Mouse (Mus musculus): ENCODE data around the gene Cnmd. TPM values are rescaled to one million over a fixed set of nuclear protein-coding genes. Genes with fewer than 3 reads are reported as not detected.

Gene Cnmd
- total RNA-seq (2021) = 1 to 10 TPM; 1.3 to 1.5 TPM

DNA sequence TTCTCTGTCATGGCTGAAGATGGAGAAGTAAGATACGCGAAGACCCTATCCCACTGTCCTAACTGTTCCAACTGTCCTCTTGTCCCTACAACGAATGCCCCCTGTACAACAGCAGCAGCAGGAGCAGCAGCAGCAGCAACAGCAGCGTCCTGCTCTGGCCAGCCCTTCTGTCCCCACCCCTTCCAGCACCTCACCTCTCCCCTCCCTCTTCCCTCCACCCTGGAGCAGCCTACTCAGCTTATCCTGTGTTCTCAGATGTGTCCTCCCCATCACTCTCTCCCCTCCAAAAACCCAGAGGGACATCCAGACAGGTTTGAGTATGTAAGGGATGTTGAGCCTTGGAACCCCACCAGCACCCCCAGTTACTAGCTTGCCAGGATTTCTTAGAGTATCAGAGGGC lies at the start of gene Cnmd:
Cnmd (minus strand) TSS at position 170 of the 400 bp plus-strand sequence.
- no peak for DNase-seq

DNA sequence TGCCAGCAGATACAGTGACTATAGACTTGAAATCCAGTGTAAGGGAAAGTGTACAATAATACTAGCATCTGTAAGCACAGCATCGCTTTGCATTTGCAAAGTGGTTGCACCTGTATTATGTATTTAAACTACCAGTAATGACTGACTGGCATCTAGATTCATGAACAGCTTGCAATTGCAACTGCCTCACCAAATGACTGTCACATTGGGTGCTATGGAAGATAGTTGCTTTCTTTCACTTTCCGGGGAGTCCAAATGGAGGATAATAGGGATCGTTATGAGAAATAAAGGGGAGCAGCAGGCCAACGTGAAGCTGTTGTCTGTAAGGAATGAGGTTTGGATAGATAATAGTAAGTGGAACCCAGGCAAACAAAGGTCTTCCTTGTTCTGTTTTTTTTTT lies 49.3 kb upstream of the Cnmd start:
- peak in 1 of 2 experiments; percentile 11 for DNase-seq

DNA sequence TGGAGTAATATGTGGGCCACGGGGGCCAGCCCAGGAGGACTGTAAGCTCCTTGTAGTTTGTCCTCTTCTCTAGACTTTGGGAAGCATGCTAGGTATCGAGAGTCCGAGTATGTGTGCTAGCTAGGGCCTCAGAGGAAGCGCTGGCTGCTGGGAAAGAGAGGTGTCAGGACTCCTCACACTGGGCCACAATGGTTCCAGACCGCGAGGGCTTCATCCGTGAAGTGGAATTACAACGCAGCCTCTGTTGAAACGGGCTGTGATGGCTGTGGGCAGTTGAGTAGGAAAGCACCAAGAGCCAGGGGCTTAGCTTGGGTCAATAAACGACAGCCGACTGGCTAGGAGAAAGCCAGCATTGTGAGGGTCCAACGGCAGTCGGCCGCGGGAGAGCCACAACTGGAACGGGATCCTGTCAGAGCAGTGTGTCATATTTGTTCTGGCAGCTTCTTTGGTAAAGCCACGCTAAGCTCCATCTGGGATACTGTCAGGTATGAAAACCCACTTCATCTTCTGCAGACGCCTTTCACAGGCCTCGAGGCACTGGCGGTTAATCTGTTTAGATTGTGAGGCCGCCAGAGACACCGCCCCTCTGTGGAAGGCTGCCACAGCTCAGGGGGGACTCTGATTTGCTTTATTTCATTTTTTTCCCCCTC lies 41.7 kb upstream of the Cnmd start:
- DNase-seq = no peak

DNA sequence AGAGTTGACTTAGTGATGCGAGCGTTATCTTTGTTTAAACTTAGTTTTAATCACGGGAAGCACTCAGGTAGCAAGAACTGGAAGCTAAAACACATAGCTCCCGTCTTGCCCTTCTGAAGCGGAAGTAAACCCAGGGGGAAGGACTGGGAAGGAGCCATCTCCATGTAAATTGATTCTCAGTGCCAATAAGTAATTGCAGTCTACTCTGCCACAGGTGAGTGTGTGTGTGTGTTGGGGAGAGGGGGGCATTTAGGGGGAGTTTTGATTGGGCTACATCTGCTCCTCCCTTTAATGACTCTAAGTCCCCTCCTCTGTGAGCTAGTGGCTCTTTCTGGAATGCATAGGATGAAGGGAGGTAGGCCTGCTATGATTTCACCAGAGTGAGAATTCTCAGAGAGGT lies 39.6 kb upstream of the Cnmd start:
- no peak for DNase-seq

DNA sequence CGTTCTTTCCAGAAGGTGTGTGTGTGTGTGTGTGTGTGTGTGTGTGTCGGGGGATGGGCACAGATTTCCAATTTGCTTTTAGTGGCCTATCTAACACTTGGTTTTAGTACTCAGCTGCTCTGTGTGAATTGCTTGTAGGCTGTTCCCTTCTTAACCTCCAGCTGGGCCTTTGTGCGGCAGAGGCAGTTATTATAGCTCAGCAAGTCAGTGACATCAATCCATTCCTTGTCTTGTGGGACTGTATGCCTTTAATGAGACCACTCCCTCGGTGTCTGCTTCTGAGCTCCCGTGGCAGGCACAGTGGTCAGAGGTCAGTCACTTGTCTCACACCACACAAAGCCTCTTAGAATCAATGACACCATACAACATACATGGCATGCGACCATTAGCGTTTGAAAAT lies 39.1 kb upstream of the Cnmd start:
- DNase-seq = no peak

DNA sequence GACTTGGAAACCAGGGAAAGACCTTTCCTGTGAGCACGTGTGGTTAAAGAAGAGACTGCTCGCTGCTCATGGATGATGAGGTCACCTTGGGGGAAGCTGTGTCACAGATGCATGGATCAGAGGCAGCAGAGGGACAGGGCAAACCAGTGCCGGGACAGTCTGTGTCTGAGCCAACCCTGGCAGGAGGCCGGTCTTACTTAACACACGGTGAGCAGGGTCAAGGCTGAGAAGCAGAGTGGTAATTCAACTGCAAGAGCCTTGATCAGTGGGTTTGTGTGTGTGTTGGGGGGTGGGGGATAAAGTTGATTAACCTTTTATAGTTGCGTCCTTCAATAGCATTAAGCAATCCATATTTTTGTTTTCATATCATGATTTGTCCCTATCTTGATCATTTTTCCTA lies 37.4 kb upstream of the Cnmd start:
- no peak for DNase-seq

DNA sequence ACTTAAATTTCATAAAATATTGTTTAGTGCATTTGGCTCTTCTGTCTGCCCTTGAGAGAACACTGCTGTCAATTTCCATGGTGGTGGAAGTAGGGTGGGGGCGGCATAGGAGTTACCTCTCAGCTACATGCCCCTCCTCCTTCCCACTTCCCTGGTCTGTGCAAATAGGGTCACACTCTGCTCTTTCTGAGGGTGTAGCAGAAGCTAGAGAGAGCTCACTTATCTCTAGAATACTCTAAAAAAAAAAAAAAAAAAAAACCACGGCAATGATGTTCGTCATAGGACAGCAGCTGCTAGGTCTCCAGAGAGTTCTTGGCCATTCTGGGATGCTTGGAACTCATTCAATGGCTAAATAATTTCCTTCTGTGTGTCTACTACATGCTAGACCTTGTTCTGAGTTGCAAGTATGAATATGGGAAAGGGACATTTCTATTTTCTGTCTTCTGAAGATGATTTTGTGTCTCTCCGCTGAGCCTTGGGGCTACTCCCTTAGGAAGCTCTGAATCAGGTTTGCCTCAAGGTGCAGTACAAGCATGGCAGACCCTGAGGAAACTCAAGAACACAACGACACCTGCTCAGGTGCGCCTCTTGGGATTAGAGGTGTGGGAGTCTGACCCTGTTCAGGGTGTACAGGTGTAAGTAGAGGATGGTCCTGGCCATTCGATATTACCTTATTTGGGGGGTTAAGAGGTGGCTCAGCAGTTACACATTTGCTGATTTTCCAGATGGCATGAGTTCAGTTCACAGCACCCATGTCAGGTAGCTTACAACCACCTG lies 28.3 kb upstream of the Cnmd start:
- no peak for DNase-seq

DNA sequence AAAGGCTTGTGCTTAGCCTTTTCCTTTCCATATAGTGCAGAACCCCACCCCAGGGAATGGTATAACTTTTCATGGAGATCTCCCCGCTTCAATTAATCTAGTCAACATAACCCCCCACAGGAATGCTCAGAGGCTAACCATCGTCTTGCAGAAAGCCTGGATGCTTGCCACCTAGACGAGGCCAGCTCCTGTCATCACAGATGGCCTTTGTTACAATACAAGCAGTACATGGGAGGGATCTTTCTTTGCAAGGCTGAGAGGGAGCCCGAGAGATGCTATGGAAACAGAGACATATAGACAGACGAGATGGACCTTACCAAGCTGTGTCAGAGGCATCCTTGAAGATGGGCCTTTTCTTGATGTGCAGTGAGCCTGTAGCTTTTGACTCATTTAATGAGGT lies 18.7 kb upstream of the Cnmd start:
- no peak for DNase-seq

DNA sequence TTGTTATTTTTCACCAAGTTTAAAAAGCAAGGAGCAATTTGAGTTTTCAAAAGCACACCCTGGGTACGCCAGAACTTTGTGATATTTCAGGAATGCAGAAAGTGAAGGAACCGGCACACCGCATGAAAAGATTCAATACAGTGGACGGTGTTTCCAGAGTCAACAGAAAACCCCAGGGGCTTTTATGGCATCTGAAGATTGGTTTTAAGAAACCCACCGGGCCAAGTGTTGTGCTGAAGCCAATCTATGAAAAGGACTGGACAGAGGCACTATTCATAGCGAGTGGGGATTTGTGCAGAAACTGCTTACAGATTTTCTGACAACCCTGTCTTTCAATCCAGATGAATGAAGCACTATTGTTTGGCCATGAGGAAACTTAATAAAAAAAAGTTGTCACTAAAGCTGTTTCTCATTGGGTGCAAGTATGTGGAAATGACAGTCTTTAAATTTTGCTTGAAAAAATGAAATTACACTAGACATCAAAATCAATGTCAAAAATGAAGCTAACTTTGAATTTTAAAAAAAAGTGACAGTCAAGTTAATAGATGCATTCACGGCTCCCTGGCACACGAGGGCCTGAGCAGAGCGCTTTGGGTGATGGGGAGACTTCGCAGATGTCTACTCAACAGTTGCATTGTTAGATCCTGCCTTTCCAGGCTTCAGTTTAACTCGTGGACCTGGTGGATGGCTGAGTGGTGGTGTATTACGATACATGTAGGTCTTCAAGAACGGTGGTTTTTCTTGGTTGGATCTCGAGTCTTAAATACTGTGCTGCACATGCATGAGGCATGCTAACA lies 16.1 kb upstream of the Cnmd start:
- no peak for DNase-seq

DNA sequence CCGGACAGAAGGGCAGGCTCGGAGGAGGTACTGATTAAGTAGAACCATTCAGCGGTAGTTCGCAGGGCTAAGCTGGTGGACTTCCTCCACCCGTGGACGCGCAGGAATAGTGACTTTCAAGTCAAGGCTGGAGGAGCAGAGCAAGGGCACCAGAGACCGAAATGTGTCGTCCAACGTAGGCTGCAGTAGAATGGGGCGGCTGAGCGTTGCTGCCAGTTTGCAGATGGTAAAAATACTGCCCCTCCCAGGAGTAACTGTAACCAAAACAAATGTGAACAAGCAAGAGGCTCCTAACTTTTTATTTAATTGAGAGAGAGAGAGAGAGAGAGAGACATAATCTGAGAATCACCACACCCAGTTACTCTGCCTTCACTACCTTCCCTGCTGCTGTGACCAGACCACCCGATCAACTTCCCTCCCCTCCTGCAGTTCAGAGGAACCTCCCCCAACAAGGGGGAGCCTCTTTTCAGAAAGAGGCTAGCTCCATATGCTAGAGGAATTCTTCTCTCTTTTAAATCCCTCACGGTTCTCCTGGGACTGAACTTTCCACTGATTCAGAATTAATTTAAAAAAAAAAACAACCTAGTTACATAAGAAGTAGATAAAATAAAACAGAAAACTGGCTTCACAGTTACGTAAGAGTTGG lies 15.3 kb upstream of the Cnmd start:
- DNase-seq = no peak

DNA sequence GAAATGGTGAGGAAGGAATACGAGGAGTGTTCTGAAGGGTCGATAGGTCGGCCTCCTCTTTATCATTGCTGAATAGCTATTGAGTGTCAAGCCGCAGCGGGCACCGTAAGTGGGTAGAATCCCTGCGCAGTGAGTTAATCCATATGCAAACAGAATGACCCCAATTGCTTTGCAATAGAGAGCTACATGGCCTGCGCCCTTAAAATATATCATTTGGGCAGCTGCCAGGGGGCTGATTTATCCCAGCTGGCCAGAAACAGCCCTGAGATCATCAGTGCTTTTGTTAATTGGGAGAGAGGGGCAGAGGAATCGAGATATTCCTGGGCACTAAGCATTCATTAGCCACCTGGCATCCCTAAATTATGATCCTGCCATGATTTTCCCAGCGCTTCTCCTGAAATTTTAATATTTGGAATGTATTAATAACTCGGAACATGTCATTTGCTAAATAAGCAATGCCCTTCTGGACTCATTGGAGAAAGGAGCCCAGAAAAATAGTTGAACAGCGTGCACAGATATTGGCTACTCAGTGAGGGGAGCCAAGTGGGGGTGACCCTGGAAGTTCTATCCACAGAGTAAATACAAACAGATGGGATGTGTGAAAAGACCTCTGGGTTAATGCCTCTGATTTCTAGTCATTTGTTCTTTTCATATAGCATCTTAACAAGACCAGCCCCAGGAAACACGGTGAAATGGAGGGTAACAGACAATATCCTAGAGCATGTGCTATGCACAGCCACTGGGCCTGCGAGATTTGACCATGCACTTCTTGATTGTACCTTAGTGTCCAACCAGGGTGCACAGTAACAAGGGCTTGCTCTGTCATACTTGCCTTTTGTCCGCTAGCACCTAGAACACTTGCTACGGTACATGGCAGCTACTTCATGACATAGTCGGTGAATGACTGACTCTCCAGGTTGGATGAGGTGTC lies 11.4 kb upstream of the Cnmd start:
- DNase-seq = no peak

DNA sequence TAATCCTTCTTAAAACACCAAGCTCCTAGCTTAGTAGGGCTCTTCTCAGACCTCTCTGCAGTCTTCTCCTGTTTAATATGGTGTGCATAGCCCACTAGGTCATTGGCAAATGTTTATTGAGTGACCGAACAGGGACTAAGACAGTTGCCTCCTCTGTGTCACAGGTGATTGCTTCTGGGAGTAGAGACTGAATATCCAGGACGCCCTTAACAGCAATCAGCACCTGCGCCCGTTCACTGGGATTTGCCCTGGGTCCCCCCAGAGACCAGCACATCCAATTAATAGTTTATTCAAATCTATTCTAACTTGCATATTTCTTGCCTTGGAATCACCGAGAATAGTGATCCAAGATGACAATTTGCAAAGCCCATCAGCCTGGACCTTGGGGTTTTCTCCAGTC lies 10.6 kb upstream of the Cnmd start:
- DNase-seq = no peak

DNA sequence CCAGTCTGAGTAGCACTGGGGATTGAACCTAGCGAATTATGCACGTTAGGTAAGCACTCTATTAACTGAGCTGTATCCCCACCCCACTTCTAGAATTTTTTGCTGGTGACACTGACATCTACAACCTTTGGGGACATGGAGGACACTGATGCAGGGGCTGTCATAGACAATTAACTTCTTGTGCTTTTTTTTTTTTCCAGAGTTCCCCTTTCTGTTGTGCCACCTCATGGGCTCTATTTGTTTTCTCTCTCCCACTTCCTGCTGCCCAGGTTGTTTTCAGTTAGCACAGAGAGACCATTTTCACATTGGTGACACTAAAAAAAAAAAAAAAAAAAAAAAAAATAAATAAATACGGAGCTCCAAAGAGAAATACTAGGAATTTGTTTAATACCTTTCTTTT lies 9.0 kb upstream of the Cnmd start:
- DNase-seq = no peak

DNA sequence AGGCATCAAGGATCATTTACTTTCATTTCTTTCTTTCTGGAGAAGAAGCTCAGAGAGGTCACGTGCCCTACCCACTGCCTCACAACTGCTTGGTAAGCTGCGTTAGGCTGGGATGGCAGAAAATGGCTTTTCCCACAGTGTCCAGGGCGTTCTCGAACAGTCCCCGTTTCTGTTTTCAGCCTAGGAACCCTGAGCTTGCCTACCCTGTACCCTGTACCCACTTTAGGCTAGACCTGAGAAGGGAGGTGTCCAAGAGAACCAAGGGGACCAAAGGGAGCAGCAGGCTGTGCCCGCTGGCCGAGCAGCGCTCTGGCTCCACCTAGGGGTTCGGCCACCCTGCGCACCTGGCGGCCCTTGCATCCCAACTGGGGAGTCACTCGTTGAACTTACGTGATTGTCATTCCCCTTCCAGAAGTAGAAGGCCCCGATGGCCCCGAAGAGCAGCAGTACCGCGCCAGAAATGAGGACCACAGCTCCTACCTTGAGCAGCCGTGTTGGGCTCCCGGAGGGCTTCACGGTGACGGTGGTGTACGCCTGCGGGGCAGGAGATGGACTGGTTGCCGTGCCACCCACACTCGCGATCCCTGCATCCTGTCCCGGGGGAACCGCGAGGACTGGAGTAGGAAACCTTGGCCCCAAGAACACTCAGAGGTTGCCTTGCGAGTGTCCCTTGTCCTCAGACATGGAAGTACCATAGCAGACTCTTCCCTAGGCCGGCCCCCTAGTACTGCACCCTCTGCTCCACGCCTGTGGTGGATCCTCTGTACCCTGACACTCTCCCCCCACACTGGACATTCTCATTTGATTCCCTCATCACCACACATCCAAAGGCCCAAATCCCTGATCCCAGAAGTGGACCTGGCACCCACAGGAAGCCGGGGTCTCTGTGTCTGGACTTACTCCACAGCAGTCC lies 709 bp downstream of the Cnmd start:
- peak; percentile 42 to 45 for DNase-seq

DNA sequence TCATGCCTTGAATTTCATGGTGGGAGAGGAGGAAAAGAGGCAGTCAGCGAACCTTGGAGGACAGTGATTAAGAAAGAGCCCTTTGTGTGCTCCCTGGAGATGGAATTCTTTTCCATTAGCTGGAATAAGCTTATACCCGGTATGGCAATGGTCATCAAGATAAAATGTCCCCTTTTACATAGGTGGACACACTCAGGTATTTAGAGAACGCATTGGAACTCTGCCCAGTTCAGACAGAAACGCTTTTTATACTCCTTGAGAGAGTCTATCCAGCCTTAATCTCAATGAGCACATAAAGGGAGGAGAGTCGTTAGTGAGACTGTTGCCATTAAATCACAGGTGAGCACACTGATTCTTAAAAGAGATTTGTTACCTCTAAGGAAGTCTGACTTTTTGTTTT lies 1.5 kb downstream of the Cnmd start:
- no peak for DNase-seq

DNA sequence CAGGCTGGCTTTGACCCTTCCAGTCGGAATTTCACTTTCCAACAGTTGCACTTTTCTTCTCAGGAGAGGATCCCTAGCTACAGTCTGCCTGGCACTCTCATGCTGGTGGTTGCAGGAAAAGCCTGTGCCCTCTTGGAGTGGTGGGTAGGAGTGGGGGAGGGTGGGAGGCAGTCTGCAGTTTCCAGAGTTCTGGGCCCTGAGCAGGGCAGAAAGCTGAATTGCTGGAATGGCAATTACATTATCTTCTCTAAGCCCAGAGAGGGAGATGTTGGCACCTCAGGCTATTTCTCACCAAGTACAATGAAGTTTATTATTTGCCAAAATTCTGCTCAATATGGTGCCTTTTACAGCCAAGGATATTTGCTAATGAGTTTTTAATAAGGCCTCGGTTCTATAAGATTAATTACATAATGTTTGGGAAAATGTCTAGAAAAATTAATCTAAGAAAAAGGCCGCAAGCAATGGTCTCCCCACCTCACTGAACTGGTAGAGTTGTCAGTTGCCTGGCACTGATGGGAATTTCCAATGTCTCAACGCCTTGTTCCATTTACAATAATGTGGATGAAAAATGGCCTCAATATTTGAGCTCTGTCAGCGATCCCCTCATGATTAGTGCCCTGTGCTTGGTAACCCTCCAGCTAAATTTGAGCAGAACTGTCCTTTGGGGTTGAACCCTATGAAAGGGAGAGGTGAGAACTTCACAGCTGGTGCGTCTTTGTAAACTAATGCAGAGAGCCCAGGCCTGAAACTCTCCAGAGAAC lies 3.0 kb downstream of the Cnmd start:
- no peak for DNase-seq

DNA sequence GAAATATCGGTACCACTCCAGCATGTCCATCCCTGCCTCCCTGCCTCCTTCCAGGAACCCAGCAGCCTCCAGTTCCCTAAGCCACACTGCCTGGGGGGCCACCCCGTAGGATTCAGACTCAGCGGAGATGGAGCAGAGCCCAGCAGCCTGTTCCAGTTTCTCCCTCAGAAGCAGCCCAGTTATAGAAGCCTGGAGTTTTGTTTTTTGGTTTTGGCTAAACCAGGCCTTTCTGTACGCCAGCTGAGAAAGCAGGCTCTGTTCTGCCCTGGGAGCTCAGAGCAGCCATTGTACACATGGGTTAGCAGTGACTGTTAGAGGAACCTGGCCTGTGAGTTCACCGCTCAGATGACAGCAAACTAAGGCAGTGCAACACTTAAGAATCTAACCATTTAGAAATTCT lies 3.7 kb downstream of the Cnmd start:
- peak; percentile 63 to 67 for DNase-seq

DNA sequence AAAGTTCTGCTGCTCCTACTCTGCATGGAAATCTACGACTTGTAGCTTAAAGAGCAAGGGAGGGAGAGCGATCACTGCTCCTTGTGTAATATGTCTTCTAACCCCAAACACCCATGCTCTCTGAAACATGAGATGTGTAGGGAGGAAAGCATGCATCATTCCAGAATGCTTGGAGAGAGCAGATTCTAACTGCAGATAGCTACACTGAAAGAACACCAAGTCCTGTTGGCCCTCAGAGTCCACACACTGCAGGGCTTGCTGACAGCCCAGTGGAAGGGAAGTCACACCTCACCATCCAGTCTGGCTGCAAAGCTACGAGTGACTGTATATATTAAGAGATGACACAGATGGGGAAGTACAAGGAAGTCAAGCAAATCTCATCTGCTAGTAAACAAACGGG lies 9.3 kb downstream of the Cnmd start:
- no peak for DNase-seq

DNA sequence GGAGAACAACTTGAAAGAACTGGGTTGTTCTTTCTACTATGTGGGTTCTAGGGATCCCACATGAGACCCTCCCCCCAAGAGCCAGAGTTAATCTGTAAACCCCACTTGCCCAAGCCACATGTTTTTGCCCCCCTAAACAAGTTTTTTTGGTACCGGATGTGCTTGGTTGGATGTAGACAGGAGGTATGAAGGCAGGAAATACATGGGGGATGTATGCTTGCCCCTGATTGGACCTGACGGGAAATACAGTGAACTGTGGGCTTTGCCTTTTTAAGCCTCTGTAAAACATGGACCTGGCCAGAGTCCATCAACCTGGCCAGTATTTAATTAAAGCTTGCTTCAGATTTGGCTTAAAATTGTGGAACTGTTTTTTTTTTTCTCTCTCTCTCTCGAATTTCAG lies 12.3 kb downstream of the Cnmd start:
- DNase-seq = no peak

DNA sequence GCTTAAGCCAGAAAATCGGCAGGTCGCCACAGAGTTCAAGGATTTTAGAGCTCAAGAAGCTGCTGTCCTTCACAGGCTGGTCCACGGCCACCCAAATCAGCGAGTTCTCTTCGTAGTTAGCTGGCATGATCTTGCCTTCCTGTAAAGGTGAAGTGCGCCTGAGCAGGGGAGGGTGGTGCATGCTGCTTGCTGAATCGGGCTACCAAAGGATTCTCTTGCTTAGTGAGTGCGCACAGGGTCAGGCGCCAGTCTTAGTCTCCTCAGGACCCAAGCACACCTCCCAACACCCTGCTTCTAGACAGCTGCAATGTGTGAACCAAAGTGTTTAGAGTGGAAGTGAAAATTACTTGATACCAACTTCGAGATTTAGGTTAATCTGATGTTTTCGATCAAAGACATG lies 16.6 kb downstream of the Cnmd start:
- no peak for DNase-seq

All from layer of hippocampus, postnatal 36 days (tissue).